ENCODE assay signal across 8 mouse cellular contexts in genomic region chr4:136312616-136313015, GRCm38 (mm10). TPM values are rescaled to one million over a fixed set of nuclear protein-coding genes. Genes with fewer than 3 reads are reported as not detected.
DNase-seq lines count a peak whose midpoint lies in the region; ATAC-seq lines count a peak whose summit lies in the region.

No protein-coding gene starts in this region.

- no peaks in the 10 kb centered on the region for H3K9me3 ChIP-seq in kidney, embryonic 14.5 days (ENCODE audit: control insufficient read depth, low read length)
- H3K9me3 ChIP-seq in hindbrain, embryonic 13.5 days, result no peaks in the 10 kb centered on the region
- no peaks in the 10 kb centered on the region for H3K9me3 ChIP-seq in midbrain, embryonic 14.5 days (ENCODE audit: control insufficient read depth, low read length)

- no peak overlapping the region for H3K27ac ChIP-seq in kidney, embryonic 14.5 days (ENCODE audit: low read depth, low read length)
- H3K27ac ChIP-seq in hindbrain, embryonic 13.5 days, result no peak overlapping the region
- H3K27ac ChIP-seq in midbrain, embryonic 14.5 days (replicated peaks; ENCODE audit: low read depth, low read length), result no peak overlapping the region

- H3K9ac ChIP-seq in kidney, embryonic 14.5 days (ENCODE audit: low read depth, low read length), result peak overlapping the region; percentile 100; the same call in 1 of the 2 replicates
- peak overlapping the region; percentile 65 for H3K9ac ChIP-seq in hindbrain, embryonic 13.5 days
- H3K9ac ChIP-seq in midbrain, embryonic 14.5 days (replicated peaks; ENCODE audit: low read length), result peak overlapping the region; percentile 99

- no peak for DNase-seq in kidney, postnatal 14 days
- DNase-seq in c-Kit-negative CD71-positive TER-119-positive erythroid progenitor cells, embryonic 14.5 days (ENCODE audit: low read depth, low spot score), result peak; percentile 29
- no peak for DNase-seq in midbrain, embryonic 14.5 days
- DNase-seq in adrenal gland, postnatal 4 days (ENCODE audit: low spot score in 2 of 2), result no peak
- no peak for DNase-seq in thymus, postnatal 36 days
- no peak for DNase-seq in gastrocnemius, postnatal 10 days

- H3K36me3 ChIP-seq in kidney, embryonic 14.5 days (ENCODE audit: control insufficient read depth, insufficient read depth, low read length), result peaks cover 14% of the 10 kb centered on the region
- peaks cover 5% of the 10 kb centered on the region for H3K36me3 ChIP-seq in hindbrain, embryonic 13.5 days
- peaks cover 9% of the 10 kb centered on the region for H3K36me3 ChIP-seq in midbrain, embryonic 14.5 days (ENCODE audit: control insufficient read depth, insufficient read depth, low read length)

- no peak for ATAC-seq in kidney, embryonic 14.5 days (ENCODE audit: low FRiP score, low TSS enrichment)
- no peak for ATAC-seq in hindbrain, embryonic 13.5 days (ENCODE audit: low FRiP score)
- ATAC-seq in midbrain, embryonic 14.5 days (ENCODE audit: low FRiP score, low TSS enrichment), result no peak

- H3K4me3 ChIP-seq in kidney, embryonic 14.5 days (ENCODE audit: low read length), result peak overlapping the region; percentile 100
- peak overlapping the region; percentile 100 for H3K4me3 ChIP-seq in hindbrain, embryonic 13.5 days
- peak overlapping the region; percentile 100 for H3K4me3 ChIP-seq in midbrain, embryonic 14.5 days (replicated peaks; ENCODE audit: low read depth, low read length)

- 6% methylated on average over 4 of the region's 4 CpGs for WGBS in kidney, embryonic 14.5 days
- 30% methylated on average over 4 of the region's 4 CpGs for WGBS in hindbrain, embryonic 13.5 days
- WGBS in midbrain, embryonic 14.5 days, result 24% methylated on average over 4 of the region's 4 CpGs

- peaks cover 23% of the 10 kb centered on the region for H3K4me1 ChIP-seq in kidney, embryonic 14.5 days (ENCODE audit: control insufficient read depth, insufficient read depth, low read length)
- H3K4me1 ChIP-seq in hindbrain, embryonic 13.5 days (replicated peaks), result peaks cover 38% of the 10 kb centered on the region
- H3K4me1 ChIP-seq in midbrain, embryonic 14.5 days (ENCODE audit: control insufficient read depth, insufficient read depth, low read length), result peaks cover 38% of the 10 kb centered on the region

- H3K27me3 ChIP-seq in kidney, embryonic 14.5 days (ENCODE audit: control insufficient read depth, insufficient read depth, low read length), result no peaks in the 10 kb centered on the region
- no peaks in the 10 kb centered on the region for H3K27me3 ChIP-seq in hindbrain, embryonic 13.5 days
- no peaks in the 10 kb centered on the region for H3K27me3 ChIP-seq in midbrain, embryonic 14.5 days (ENCODE audit: control insufficient read depth, insufficient read depth, low read length)

- H3K4me2 ChIP-seq in kidney, embryonic 14.5 days (replicated peaks; ENCODE audit: low read depth, low read length), result peak overlapping the region; percentile 54
- H3K4me2 ChIP-seq in hindbrain, embryonic 13.5 days, result peak overlapping the region; percentile 69
- H3K4me2 ChIP-seq in midbrain, embryonic 14.5 days (ENCODE audit: low read length), result peak overlapping the region; percentile 87

RNA-seq across cellular contexts. Expression of gene Hnrnpr, which starts 1.9 kb away (rescaled TPM):
- 115 and 180 TPM in 2 replicates for polyA plus RNA-seq in kidney, embryonic 14.5 days (2014; fragmentation: Nextera tagmentation; extraction: Ambion mirVana)
- 234 and 252 TPM in 2 replicates for polyA plus RNA-seq in hindbrain, embryonic 13.5 days (2015; fragmentation: Nextera tagmentation; extraction: Ambion mirVana)
- polyA plus RNA-seq in midbrain, embryonic 14.5 days (2014; fragmentation: Nextera tagmentation; extraction: Ambion mirVana), result 152 and 207 TPM in 2 replicates
- 100 to 1,000 TPM; 132 to 134 TPM for total RNA-seq in adrenal gland, postnatal 4 days (2021)
- total RNA-seq in gastrocnemius, postnatal 10 days (2021), result 10 to 100 TPM; 40.9 to 53.0 TPM

RNA-seq across cellular contexts. Expression of gene Zfp46, which starts 28.1 kb away (rescaled TPM):
- 12.2 and 22.0 TPM in 2 replicates for polyA plus RNA-seq in kidney, embryonic 14.5 days (2014; fragmentation: Nextera tagmentation; extraction: Ambion mirVana)
- 41.3 and 44.5 TPM in 2 replicates for polyA plus RNA-seq in hindbrain, embryonic 13.5 days (2015; fragmentation: Nextera tagmentation; extraction: Ambion mirVana)
- 31.1 and 47.7 TPM in 2 replicates for polyA plus RNA-seq in midbrain, embryonic 14.5 days (2014; fragmentation: Nextera tagmentation; extraction: Ambion mirVana)
- 10 to 100 TPM; 39.2 to 41.8 TPM for total RNA-seq in adrenal gland, postnatal 4 days (2021)
- 10 to 100 TPM; 44.5 to 48.7 TPM for total RNA-seq in gastrocnemius, postnatal 10 days (2021)
